Mouse (Mus musculus) kidney, postnatal 36 days (tissue): ENCODE data around the gene Gm10320.

Source experiments
- DNase-seq, 2 experiments: peaks; one replicate each; pipeline ENCODE4 v3.0.0; 2021 to 2022; ENCODE audit warnings: mixed read lengths in 2 of 2

Gene Gm10320

GRCm38 (mm10) chr13:98455646-98456045, 36.2 kb downstream of the Gm10320 start:
- no peak for DNase-seq

- no peak for DNase-seq
Observed at GRCm38 (mm10) chr13:98454224-98454967, 37.4 kb downstream of the Gm10320 start.

- no peak for DNase-seq
Observed at GRCm38 (mm10) chr13:98453146-98453545, 38.7 kb downstream of the Gm10320 start.

- no peak for DNase-seq
Observed at GRCm38 (mm10) chr13:98448696-98449095, 43.1 kb downstream of the Gm10320 start.

GRCm38 (mm10) chr13:98447741-98448140, 44.1 kb downstream of the Gm10320 start:
- no peak for DNase-seq

GRCm38 (mm10) chr13:98445391-98446125, 46.2 kb downstream of the Gm10320 start:
- no peak for DNase-seq

GRCm38 (mm10) chr13:98441001-98441400, 50.8 kb downstream of the Gm10320 start:
- DNase-seq: no peak

GRCm38 (mm10) chr13:98440293-98440952, 51.4 kb downstream of the Gm10320 start:
- peak; percentile 9 to 16 for DNase-seq
